Mouse (Mus musculus): ENCODE results near the gene Usp48. TPM values are rescaled to one million over a fixed set of nuclear protein-coding genes. Genes with fewer than 3 reads are reported as not detected.

Usp48 gene
- 85.9 and 86.7 TPM in 2 replicates for polyA plus RNA-seq (2016; fragmentation: Nextera tagmentation; extraction: Ambion mirVana)

DNA sequence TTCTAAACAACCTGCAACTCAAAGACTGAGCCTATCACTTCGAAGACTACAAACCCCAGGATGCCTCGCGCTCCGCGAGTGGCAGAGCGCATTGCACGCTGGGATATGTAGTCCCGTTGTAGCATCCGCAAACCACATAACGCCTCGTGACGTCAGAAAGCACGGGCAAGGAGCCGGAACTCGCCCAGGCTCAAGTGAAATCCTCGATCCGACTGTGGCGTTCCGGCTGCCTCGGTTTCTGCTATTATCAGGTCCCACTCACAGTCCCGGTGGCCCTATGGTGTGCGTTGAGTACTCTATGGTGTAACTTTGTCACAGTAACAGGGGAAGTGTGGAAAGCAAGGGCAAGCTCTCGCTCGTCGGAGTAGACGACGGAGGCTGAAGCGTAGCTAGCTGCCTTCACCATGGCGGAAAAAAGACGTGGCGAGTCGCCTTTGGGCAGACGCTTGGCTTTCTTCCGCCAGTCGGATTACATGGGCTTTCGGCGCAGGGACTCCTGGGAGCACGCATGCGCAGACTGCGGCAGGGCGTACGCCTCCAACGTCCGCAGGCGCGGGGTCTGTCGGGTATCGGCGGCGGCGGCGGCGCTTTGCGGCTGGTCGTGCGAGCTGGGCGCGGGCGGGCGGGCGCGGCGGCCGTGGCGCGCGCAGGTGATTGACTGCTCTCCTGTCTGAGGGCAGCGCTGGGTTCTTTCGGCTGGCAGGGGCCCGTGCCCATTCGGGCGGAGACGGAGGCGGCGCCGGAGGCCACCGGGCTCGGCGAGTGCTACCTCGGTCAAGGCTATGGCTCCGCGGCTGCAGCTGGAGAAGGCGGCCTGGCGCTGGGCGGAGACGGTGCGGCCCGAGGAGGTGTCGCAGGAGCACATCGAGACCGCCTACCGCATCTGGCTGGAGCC lies at the start of gene Usp48:
Usp48 (plus strand) TSS at position 155 of the 895 bp plus-strand sequence.
- peaks cover 33% of the 10 kb centered on the region for H3K4me1 ChIP-seq
- H3K9ac ChIP-seq: peak within 1 kb of the TSS; percentile 87
- H3K4me2 ChIP-seq (replicated peaks): peak within 1 kb of the TSS; percentile 81
- no peaks in the 10 kb centered on the region for H3K9me3 ChIP-seq (replicated peaks)
- H3K36me3 ChIP-seq: no peaks in the 10 kb centered on the region
- H3K27ac ChIP-seq: peak within 1 kb of the TSS; percentile 98
- H3K27me3 ChIP-seq: no peaks in the 10 kb centered on the region
- peak; percentile 96 for ATAC-seq (ENCODE audit: low FRiP score)
- under 1% methylated on average over 85 of the region's 92 CpGs for WGBS
- peak within 1 kb of the TSS; percentile 96 for H3K4me3 ChIP-seq

DNA sequence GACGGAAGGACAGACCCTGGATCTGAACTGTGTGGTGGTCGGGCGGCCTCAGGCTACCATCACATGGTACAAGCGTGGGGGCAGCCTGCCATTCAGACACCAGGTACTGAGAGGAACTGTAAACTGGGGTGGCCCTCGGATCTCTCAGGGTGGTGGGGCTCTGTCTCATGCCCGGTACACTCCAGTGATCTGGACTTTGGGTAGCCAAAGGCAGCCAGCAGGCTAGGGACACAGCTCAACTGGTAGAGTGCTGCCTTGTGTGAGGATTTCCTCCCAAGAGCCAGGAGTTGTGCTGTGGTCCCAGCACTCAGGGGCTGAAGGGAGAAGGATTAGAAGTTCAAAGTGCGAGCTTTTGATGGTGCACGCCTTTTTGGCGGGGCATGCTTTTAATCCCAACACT lies 48.0 kb upstream of the Usp48 start:
- no peaks in the 10 kb centered on the region for H3K27me3 ChIP-seq
- 94% methylated on average over 9 of the region's 9 CpGs for WGBS
- H3K27ac ChIP-seq: no peak overlapping the region
- ATAC-seq (ENCODE audit: low FRiP score): no peak
- H3K9me3 ChIP-seq (replicated peaks): no peaks in the 10 kb centered on the region
- no peak overlapping the region for H3K9ac ChIP-seq
- H3K4me1 ChIP-seq: no peaks in the 10 kb centered on the region
- peaks cover 36% of the 10 kb centered on the region; the same call in 1 of the 2 replicates for H3K36me3 ChIP-seq
- H3K4me3 ChIP-seq: no peak overlapping the region
- no peak overlapping the region for H3K4me2 ChIP-seq (replicated peaks)

DNA sequence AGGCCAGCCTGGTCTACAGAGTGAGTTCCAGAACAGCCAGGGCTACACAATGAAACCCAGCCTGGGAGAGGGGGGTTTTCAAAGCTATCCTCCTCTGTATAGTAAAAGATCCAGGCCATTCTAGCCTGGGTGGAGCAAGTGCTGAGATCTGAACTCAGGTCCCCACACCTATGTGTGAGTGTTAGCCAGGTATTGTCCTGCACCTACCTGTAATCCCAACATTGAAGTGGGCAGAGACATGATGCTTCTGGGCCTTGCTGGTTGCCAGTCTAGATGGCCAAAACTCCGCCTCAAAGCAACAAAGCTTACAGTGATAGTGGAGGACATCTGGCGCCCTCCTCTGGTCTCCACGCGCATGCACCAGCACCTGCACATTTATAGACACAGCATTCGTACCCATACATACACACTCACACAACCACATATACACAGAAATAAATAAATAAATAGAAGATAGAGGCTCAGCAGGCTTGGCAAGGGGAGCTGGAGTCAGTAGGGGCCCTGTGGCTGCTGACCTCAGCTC lies 47.5 kb upstream of the Usp48 start:
- H3K9ac ChIP-seq: no peak overlapping the region
- H3K4me2 ChIP-seq (replicated peaks): no peak overlapping the region
- WGBS: 67% methylated on average over 5 of the region's 5 CpGs
- no peak overlapping the region for H3K27ac ChIP-seq
- no peaks in the 10 kb centered on the region for H3K27me3 ChIP-seq
- peaks cover 36% of the 10 kb centered on the region; the same call in 1 of the 2 replicates for H3K36me3 ChIP-seq
- H3K4me3 ChIP-seq: no peak overlapping the region
- no peaks in the 10 kb centered on the region for H3K4me1 ChIP-seq
- ATAC-seq (ENCODE audit: low FRiP score): no peak
- no peaks in the 10 kb centered on the region for H3K9me3 ChIP-seq (replicated peaks)

DNA sequence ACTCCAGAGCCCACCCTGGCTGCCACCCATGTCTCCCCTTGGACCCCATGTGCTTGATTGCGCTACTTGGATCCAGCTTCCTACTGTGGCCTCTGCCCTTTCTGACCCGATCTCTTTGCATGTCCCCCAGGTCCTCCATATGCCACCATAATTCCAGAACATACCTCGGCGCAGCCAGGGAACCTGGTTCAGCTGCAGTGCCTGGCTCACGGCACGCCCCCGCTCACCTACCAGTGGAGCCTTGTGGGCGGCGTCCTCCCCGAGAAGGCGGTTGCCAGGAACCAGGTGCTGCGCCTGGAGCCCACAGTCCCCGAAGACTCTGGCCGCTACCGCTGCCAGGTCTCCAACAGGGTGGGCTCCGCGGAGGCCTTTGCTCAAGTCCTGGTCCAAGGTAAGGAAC lies 40.1 kb upstream of the Usp48 start:
- Histone ChIP-seq H3K4me3 (no peak overlapping the region), H3K27ac (no peak overlapping the region), H3K36me3 (peaks cover 36% of the 10 kb centered on the region), H3K4me1 (no peaks in the 10 kb centered on the region), H3K4me2 (replicated peaks) (no peak overlapping the region), H3K9me3 (replicated peaks) (no peaks in the 10 kb centered on the region), H3K27me3 (no peaks in the 10 kb centered on the region), H3K9ac (no peak overlapping the region)
- ATAC-seq (ENCODE audit: low FRiP score): no peak
- 98% methylated on average over 17 of the region's 17 CpGs for WGBS

- no peak overlapping the region for H3K4me3 ChIP-seq
- no peaks in the 10 kb centered on the region for H3K27me3 ChIP-seq
- no peak overlapping the region for H3K4me2 ChIP-seq (replicated peaks)
- 92% methylated on average over 16 of the region's 16 CpGs for WGBS
- no peak for ATAC-seq (ENCODE audit: low FRiP score)
- no peaks in the 10 kb centered on the region for H3K9me3 ChIP-seq (replicated peaks)
- no peaks in the 10 kb centered on the region for H3K4me1 ChIP-seq
- H3K9ac ChIP-seq: no peak overlapping the region
- H3K27ac ChIP-seq: no peak overlapping the region
- H3K36me3 ChIP-seq: peaks cover 33% of the 10 kb centered on the region
Observed at GRCm38 (mm10) chr4:137556673-137557210, 36.8 kb upstream of the Usp48 start.

- 0 out of 2 replicates have a peak, but pooled peaks have one; percentile 29 for ATAC-seq (ENCODE audit: low FRiP score)
- H3K4me3 ChIP-seq: no peak overlapping the region
- H3K27ac ChIP-seq: no peak overlapping the region
- H3K9me3 ChIP-seq (replicated peaks): no peaks in the 10 kb centered on the region
- H3K27me3 ChIP-seq: no peaks in the 10 kb centered on the region
- no peaks in the 10 kb centered on the region for H3K4me1 ChIP-seq
- H3K36me3 ChIP-seq: peaks cover 7% of the 10 kb centered on the region; the same call in 1 of the 2 replicates
- H3K4me2 ChIP-seq (replicated peaks): no peak overlapping the region
- WGBS: 70% methylated on average over 9 of the region's 9 CpGs
- H3K9ac ChIP-seq: no peak overlapping the region
Observed at GRCm38 (mm10) chr4:137569873-137570272, 23.7 kb upstream of the Usp48 start.

DNA sequence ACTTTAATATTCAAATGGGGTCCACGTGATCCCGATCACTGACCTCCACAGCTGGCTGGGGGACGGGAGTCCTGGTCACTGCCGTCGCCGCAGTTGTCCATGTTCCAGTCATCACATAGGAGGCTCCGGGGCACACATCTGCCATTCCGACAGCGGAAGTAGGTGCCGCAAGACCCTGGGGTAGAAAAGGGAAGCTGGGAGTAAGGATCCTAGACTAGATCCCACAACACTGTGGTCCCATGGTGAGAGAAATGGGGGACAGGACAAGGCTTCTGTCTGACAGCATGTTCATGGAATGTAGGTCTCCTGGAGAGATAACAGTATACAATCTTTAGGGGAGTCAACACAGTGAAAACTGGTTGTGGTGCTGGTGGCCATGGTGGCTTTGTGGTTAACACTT lies 19.1 kb upstream of the Usp48 start, which contains the start of gene Ldlrad2:
Ldlrad2 (minus strand) TSS at position 101 of the 400 bp plus-strand sequence.
- H3K27ac ChIP-seq: no peak within 1 kb of the TSS
- H3K4me3 ChIP-seq: no peak within 1 kb of the TSS
- no peak within 1 kb of the TSS for H3K9ac ChIP-seq
- no peak for ATAC-seq (ENCODE audit: low FRiP score)
- H3K9me3 ChIP-seq (replicated peaks): no peaks in the 10 kb centered on the region
- H3K4me1 ChIP-seq: no peaks in the 10 kb centered on the region
- 91% methylated on average over 10 of the region's 10 CpGs for WGBS
- H3K36me3 ChIP-seq: no peaks in the 10 kb centered on the region
- no peak within 1 kb of the TSS for H3K4me2 ChIP-seq (replicated peaks)
- peaks cover 21% of the 10 kb centered on the region for H3K27me3 ChIP-seq

- Histone ChIP-seq H3K4me2 (replicated peaks) (no peak overlapping the region), H3K9ac (no peak overlapping the region), H3K4me3 (no peak overlapping the region), H3K36me3 (no peaks in the 10 kb centered on the region), H3K27me3 (peaks cover 28% of the 10 kb centered on the region), H3K4me1 (0 out of 2 replicates have a peak, but pooled peaks cover 3% of the 10 kb centered on the region), H3K9me3 (replicated peaks) (no peaks in the 10 kb centered on the region), H3K27ac (no peak overlapping the region)
- 95% methylated on average over 12 of the region's 12 CpGs for WGBS
- ATAC-seq (ENCODE audit: low FRiP score): no peak
Observed at GRCm38 (mm10) chr4:137577486-137577885, 16.1 kb upstream of the Usp48 start.

- ATAC-seq (ENCODE audit: low FRiP score): peak; percentile 60; the same call in 1 of the 2 replicates
Observed at GRCm38 (mm10) chr4:137578181-137578845, 15.2 kb upstream of the Usp48 start.

GRCm38 (mm10) chr4:137579789-137580188 lies 13.8 kb upstream of the Usp48 start:
- Histone ChIP-seq H3K36me3 (no peaks in the 10 kb centered on the region), H3K9ac (no peak overlapping the region), H3K27me3 (peaks cover 28% of the 10 kb centered on the region), H3K4me1 (0 out of 2 replicates have a peak, but pooled peaks cover 3% of the 10 kb centered on the region), H3K4me2 (replicated peaks) (no peak overlapping the region), H3K9me3 (replicated peaks) (no peaks in the 10 kb centered on the region), H3K27ac (no peak overlapping the region), H3K4me3 (no peak overlapping the region)
- 68% methylated on average over 4 of the region's 4 CpGs for WGBS
- ATAC-seq (ENCODE audit: low FRiP score): no peak

More at GRCm38 (mm10) chr4:137578181-137578845, 15.2 kb upstream of the Usp48 start:
- H3K4me2 ChIP-seq (replicated peaks): peak overlapping the region; percentile 53
- no peaks in the 10 kb centered on the region for H3K9me3 ChIP-seq (replicated peaks)
- WGBS: 3% methylated on average over 39 of the region's 39 CpGs
- no peak overlapping the region for H3K27ac ChIP-seq
- H3K9ac ChIP-seq: peak overlapping the region; percentile 32; the same call in 1 of the 2 replicates
- H3K4me3 ChIP-seq: peak overlapping the region; percentile 34
- H3K36me3 ChIP-seq: no peaks in the 10 kb centered on the region
- peaks cover 28% of the 10 kb centered on the region for H3K27me3 ChIP-seq
- H3K4me1 ChIP-seq: 0 out of 2 replicates have a peak, but pooled peaks cover 3% of the 10 kb centered on the region

DNA sequence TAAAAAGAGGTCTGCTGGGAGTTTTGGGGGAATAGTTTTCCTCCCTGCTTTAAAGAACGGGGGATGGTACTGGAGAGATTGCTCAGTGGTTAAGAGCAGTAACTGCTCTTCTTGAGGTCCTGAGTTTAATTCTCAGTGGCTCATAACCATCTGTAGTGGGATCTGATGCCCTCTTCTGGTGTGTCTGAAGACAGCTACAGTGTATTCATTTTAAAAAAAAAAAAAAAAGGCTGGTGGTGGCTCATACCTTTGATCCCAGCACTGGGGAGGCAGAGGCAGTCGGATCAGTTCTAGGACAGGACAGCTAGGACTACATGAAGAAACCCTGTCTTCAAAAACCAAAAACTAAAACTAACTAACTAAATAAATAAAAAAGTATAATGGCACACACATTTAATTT lies 13.3 kb upstream of the Usp48 start:
- Histone ChIP-seq H3K9ac (no peak overlapping the region), H3K4me2 (replicated peaks) (no peak overlapping the region), H3K27ac (no peak overlapping the region), H3K27me3 (peaks cover 28% of the 10 kb centered on the region), H3K9me3 (replicated peaks) (no peaks in the 10 kb centered on the region), H3K36me3 (no peaks in the 10 kb centered on the region), H3K4me3 (no peak overlapping the region), H3K4me1 (0 out of 2 replicates have a peak, but pooled peaks cover 3% of the 10 kb centered on the region)
- no peak for ATAC-seq (ENCODE audit: low FRiP score)
- 78% methylated on average over 2 of the region's 2 CpGs for WGBS

DNA sequence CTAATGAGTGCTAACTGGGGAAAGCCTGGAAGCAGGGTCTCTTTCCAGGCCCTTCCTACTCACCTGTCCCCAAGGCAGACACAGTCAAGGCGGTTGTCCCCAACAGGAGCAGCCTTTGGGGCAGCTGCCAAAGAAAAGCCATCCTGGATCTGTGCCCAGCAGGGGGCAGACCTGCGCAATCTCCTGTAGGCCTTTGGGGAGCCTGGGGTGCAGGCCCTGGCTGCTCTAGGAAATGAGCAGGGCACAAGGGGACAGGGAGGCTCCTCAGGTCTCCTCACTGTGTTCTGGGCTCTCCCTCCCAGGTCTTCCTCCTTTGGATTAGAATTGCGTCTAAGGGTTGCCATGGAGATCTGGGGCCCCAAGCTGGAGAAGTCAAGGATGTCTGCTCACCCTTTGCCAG lies 11.7 kb upstream of the Usp48 start:
- no peak for ATAC-seq (ENCODE audit: low FRiP score)
- no peak overlapping the region for H3K9ac ChIP-seq
- no peak overlapping the region for H3K4me3 ChIP-seq
- H3K36me3 ChIP-seq: no peaks in the 10 kb centered on the region
- H3K27ac ChIP-seq: no peak overlapping the region
- no peaks in the 10 kb centered on the region for H3K9me3 ChIP-seq (replicated peaks)
- 0 out of 2 replicates have a peak, but pooled peaks cover 3% of the 10 kb centered on the region for H3K4me1 ChIP-seq
- H3K27me3 ChIP-seq: peaks cover 25% of the 10 kb centered on the region
- H3K4me2 ChIP-seq (replicated peaks): no peak overlapping the region
- 39% methylated on average over 3 of the region's 3 CpGs for WGBS

All from hindbrain, embryonic 12.5 days (tissue).